Mouse (Mus musculus): Measurements from ENCODE around the gene Ccdc157. TPM values are rescaled to one million over a fixed set of nuclear protein-coding genes. Genes with fewer than 3 reads are reported as not detected.
"Not testable (repeated sequence)": the region's sequence is repeated elsewhere in the genome, so short reads cannot be mapped to it uniquely, and the experiment has no call there.

Gene Ccdc157
- polyA plus RNA-seq, 1 experiment from 2014 or later: 7.3 TPM

DNA sequence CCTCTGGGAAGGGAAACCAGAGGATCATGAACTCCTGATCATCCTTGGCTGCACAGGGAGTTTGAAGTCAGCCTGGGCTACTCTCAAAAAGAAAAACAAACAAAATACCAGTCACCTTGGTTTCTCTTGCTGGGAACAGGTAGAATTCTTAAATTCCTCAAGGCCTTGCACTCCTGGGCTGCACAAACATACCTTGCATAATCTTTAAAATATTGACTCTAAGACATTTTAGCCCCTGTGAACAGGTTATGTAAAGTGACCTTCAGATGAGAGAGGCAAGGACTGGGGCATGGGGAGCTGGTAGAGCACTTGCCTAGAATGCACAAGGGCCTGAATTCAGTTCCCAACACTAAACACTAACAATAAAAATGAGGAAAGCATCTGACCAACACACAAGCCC lies 18.6 kb downstream of the Ccdc157 start:
- H3K27ac ChIP-seq (ENCODE audit: low read length): peak overlapping the region; percentile 39; the same call in 1 of the 2 replicates
- H3K36me3 ChIP-seq (ENCODE audit: insufficient read depth, low read length): peaks cover 12% of the 10 kb centered on the region; the same call in 1 of the 2 replicates
- H3K9ac ChIP-seq (replicated peaks; ENCODE audit: low read depth): no peak overlapping the region
- no peak overlapping the region for H3K4me2 ChIP-seq (replicated peaks; ENCODE audit: low read depth, low read length)
- no peak overlapping the region for H3K4me3 ChIP-seq (ENCODE audit: low read depth, low read length)
- DNase-seq (ENCODE audit: low spot score) (peak; percentile 75), ATAC-seq (peak; percentile 87)
- no peaks in the 10 kb centered on the region for H3K27me3 ChIP-seq (replicated peaks; ENCODE audit: insufficient read depth, low read length)
- peaks cover 2% of the 10 kb centered on the region; the same call in 1 of the 2 replicates for H3K4me1 ChIP-seq (ENCODE audit: insufficient read depth, low read depth, low read length)
- TF ChIP-seq EP300 (IDR thresholded peaks at IDR 0.05) (peak; percentile 70), CTCF (IDR thresholded peaks at IDR 0.05) (no peak)
- no peaks in the 10 kb centered on the region for H3K9me3 ChIP-seq (ENCODE audit: low read length)

DNA sequence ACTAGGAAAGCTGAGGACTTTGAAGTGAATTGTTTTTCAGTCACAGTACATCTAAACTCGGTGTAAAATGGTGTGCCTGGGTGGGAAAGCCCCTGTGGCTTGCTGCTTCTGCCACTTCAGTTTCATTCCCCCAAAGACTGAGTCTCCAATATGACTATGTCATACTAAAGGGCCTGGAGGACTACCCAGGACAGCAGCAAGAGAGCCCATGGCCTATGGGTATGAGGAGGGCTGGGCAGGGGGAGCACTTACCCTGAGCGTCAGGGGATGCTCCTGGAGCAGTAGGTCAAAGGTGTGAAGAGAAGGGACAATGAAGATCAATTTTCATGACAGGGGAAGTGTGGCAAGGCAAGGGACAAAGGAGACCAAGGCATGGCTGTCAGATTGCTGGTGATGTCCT lies 21.1 kb downstream of the Ccdc157 start:
- H3K9me3 ChIP-seq (ENCODE audit: low read length): no peaks in the 10 kb centered on the region

DNA sequence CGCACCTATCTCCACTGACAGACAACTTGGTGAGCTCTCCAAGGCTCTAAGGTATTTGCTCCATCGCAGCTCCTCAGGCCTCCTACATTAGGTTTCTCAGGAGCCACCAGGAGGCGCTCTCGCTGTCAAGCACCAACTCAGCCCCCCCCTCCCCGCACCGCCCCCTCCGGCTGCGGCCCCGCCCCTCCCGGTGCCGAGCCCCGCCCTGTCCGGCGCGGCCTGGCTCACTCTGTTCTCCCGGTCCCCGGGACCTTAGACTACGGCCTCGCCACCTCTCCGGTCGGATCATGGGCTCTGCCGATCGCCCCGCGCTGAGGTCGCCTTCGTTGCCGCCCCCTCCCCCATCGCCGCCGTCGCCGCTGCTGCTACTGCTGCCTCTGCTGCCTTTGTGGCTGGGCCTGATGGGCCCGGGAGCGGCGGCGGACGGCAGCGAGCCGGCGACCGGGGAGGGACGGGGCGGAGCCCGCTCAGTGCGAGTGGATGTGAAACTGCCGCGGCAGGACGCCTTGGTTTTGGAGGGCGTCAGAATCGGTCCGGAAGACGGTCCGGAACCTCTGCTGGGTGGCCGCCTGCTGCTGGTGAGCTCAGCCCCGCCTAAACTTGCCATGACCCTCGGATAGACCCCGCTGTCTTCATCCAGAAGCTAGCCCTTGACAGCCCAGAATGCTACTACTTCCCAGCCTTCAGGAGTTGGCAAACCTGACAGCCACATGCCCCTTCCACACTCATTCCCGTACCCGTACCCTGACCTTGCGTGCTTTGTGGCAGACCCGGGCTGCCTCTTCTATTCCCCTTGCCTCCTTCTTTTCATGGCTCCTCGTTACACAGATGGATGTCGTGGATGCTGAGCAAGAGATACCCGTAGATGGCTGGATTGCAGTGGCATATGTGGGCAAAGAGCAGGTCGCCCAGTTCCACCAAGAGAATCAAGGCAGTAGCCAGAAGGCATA lies 24.8 kb downstream of the Ccdc157 start, which contains the start of gene Rnf215:
Rnf215 (plus strand) TSS at position 217 of the 950 bp plus-strand sequence.
- Histone ChIP-seq H3K9ac (replicated peaks; ENCODE audit: low read depth) (peak within 1 kb of the TSS; percentile 97), H3K36me3 (ENCODE audit: insufficient read depth, low read length) (peaks cover 6% of the 10 kb centered on the region; the same call in 1 of the 2 replicates), H3K4me1 (ENCODE audit: insufficient read depth, low read depth, low read length) (peaks cover 10% of the 10 kb centered on the region; the same call in 1 of the 2 replicates), H3K27ac (ENCODE audit: low read length) (peak within 1 kb of the TSS; percentile 93), H3K4me3 (ENCODE audit: low read depth, low read length) (peak within 1 kb of the TSS; percentile 91), H3K4me2 (replicated peaks; ENCODE audit: low read depth, low read length) (peak within 1 kb of the TSS; percentile 65), H3K9me3 (ENCODE audit: low read length) (no peaks in the 10 kb centered on the region), H3K27me3 (replicated peaks; ENCODE audit: insufficient read depth, low read length) (no peaks in the 10 kb centered on the region)
- 2% methylated on average over 49 of the region's 66 CpGs for WGBS
- no peak for TF ChIP-seq EP300 (IDR thresholded peaks at IDR 0.05)
- TF ChIP-seq CTCF (IDR thresholded peaks at IDR 0.05): peak; percentile 73
- ATAC-seq: peak; percentile 97
- DNase-seq (ENCODE audit: low spot score): peak; percentile 95

More for the DNA sequence above, 21.1 kb downstream of the Ccdc157 start:
- H3K4me3 ChIP-seq (ENCODE audit: low read depth, low read length): no peak overlapping the region
- no peak overlapping the region for H3K9ac ChIP-seq (replicated peaks; ENCODE audit: low read depth)
- H3K4me1 ChIP-seq (ENCODE audit: insufficient read depth, low read depth, low read length): peaks cover 10% of the 10 kb centered on the region; the same call in 1 of the 2 replicates
- peaks cover 12% of the 10 kb centered on the region; the same call in 1 of the 2 replicates for H3K36me3 ChIP-seq (ENCODE audit: insufficient read depth, low read length)
- ATAC-seq (no peak), DNase-seq (ENCODE audit: low spot score) (no peak)
- H3K4me2 ChIP-seq (replicated peaks; ENCODE audit: low read depth, low read length): no peak overlapping the region
- 71% methylated on average over 2 of the region's 2 CpGs for WGBS
- H3K27me3 ChIP-seq (replicated peaks; ENCODE audit: insufficient read depth, low read length): no peaks in the 10 kb centered on the region
- no peak for TF ChIP-seq CTCF (IDR thresholded peaks at IDR 0.05)
- no peak for TF ChIP-seq EP300 (IDR thresholded peaks at IDR 0.05)
- no peak overlapping the region for H3K27ac ChIP-seq (ENCODE audit: low read length)

GRCm38 (mm10) chr11:4134400-4134799 lies 25.7 kb downstream of the Ccdc157 start:
- Histone ChIP-seq H3K36me3 (ENCODE audit: insufficient read depth, low read length) (peaks cover 3% of the 10 kb centered on the region; the same call in 1 of the 2 replicates), H3K4me1 (ENCODE audit: insufficient read depth, low read depth, low read length) (peaks cover 10% of the 10 kb centered on the region; the same call in 1 of the 2 replicates), H3K4me2 (replicated peaks; ENCODE audit: low read depth, low read length) (no peak overlapping the region), H3K9ac (replicated peaks; ENCODE audit: low read depth) (no peak overlapping the region), H3K27me3 (replicated peaks; ENCODE audit: insufficient read depth, low read length) (no peaks in the 10 kb centered on the region), H3K27ac (ENCODE audit: low read length) (no peak overlapping the region), H3K9me3 (ENCODE audit: low read length) (no peaks in the 10 kb centered on the region), H3K4me3 (ENCODE audit: low read depth, low read length) (no peak overlapping the region)
- TF ChIP-seq CTCF (IDR thresholded peaks at IDR 0.05): no peak
- DNase-seq (ENCODE audit: low spot score) (no peak), ATAC-seq (no peak)
- WGBS: 55% methylated on average over 6 of the region's 6 CpGs

- H3K27me3 ChIP-seq (replicated peaks; ENCODE audit: insufficient read depth, low read length): no peaks in the 10 kb centered on the region
- H3K9ac ChIP-seq (replicated peaks; ENCODE audit: low read depth): no peak overlapping the region
- H3K4me1 ChIP-seq (ENCODE audit: insufficient read depth, low read depth, low read length): peaks cover 10% of the 10 kb centered on the region; the same call in 1 of the 2 replicates
- H3K9me3 ChIP-seq (ENCODE audit: low read length): no peaks in the 10 kb centered on the region
- DNase-seq (ENCODE audit: low spot score) (no peak), ATAC-seq (no peak)
- H3K36me3 ChIP-seq (ENCODE audit: insufficient read depth, low read length): peaks cover 3% of the 10 kb centered on the region; the same call in 1 of the 2 replicates
- 54% methylated on average over 3 of the region's 3 CpGs for WGBS
- no peak overlapping the region for H3K4me3 ChIP-seq (ENCODE audit: low read depth, low read length)
- H3K27ac ChIP-seq (ENCODE audit: low read length): no peak overlapping the region
- TF ChIP-seq CTCF (IDR thresholded peaks at IDR 0.05): peak; percentile 74
- TF ChIP-seq EP300 (IDR thresholded peaks at IDR 0.05): no peak
- H3K4me2 ChIP-seq (replicated peaks; ENCODE audit: low read depth, low read length): no peak overlapping the region
Measured at GRCm38 (mm10) chr11:4133450-4133849, 26.6 kb downstream of the Ccdc157 start.

- WGBS: 94% methylated on average over 4 of the region's 4 CpGs
Measured at GRCm38 (mm10) chr11:4128461-4128860, 31.6 kb downstream of the Ccdc157 start.

More at GRCm38 (mm10) chr11:4128461-4128860, 31.6 kb downstream of the Ccdc157 start:
- H3K27me3 ChIP-seq (replicated peaks; ENCODE audit: insufficient read depth, low read length); H3K4me2 ChIP-seq (replicated peaks; ENCODE audit: low read depth, low read length); H3K4me1 ChIP-seq (ENCODE audit: insufficient read depth, low read depth, low read length); H3K9ac ChIP-seq (replicated peaks; ENCODE audit: low read depth); H3K4me3 ChIP-seq (ENCODE audit: low read depth, low read length); ATAC-seq; DNase-seq (ENCODE audit: low spot score); H3K27ac ChIP-seq (ENCODE audit: low read length); H3K9me3 ChIP-seq (ENCODE audit: low read length); H3K36me3 ChIP-seq (ENCODE audit: insufficient read depth, low read length): not testable (repeated sequence)
